Mouse (Mus musculus) lung, adult 2 months (tissue): ENCODE measurements around the gene Xylt2.

Experiments
- CTCF ChIP-seq: fragments of 200-500 bp; IDR thresholded peaks from 2 replicates; pipeline ENCODE4 v1.5.1; 2011; ENCODE audit warnings: mild to moderate bottlenecking, low read length, control low read depth; ENCODE audit not compliant: insufficient read depth
- POLR2A ChIP-seq: fragments of 200-500 bp; IDR thresholded peaks from 2 replicates; pipeline ENCODE4 v1.6.1; 2011; ENCODE audit warnings: low read depth, mild to moderate bottlenecking, control low read depth, low read length, borderline replicate concordance; ENCODE audit errors: extremely low read depth

DNA sequence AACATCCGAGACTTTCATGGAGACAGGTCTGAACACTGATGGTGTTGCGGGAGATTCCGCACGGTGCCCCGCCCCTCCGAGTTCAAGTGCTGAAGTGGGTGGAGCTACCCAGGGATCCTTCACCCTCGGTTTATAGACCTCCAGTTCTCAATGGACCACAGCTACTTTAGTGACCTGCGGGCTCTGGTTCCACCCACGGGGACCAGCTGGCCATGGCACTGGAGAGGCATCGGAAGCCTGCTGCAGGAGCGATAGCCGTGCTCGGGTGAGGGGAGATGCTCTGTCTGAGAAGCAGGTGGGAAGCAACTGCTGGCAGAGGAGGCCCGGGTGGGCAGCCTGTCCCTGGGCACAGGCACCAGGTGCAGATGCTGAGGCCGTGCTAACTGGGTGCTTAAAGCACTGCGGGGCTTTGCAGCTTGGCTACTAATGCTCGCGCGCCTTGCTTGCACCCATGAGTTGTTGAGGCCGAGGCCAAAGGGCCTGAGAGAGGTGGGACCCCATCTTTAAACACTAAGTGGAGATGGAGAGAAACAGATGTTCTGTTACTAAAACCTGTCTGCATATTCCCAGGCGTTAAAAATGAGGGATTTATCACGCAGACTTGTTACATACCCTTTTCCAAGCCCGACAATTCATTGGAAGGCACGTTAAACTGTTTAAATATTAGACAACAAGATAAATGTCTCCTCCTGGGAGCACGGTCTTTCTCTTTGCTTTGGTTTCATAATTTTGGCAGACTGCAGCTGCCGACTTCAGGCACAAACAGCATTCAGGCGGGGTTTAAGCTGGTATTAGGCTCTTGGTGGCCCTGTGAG lies 24.3 kb upstream of the Xylt2 start:
- TF ChIP-seq CTCF = no peak
- no peak for TF ChIP-seq POLR2A
